Mouse (Mus musculus) MEL (cell line): ENCODE measurements around the gene Nfkbib. TPM values are rescaled to one million over a fixed set of nuclear protein-coding genes. Genes with fewer than 3 reads are reported as not detected.

Experiments used
- DNase-seq: peaks from one replicate; pipeline ENCODE4 v3.0.0; 2011; ENCODE audit warnings: low read depth, low spot score
- H3K27ac ChIP-seq: 2 replicates; pipeline ENCODE4 v1.5.1; 2012; ENCODE audit warnings: low read depth, mild to moderate bottlenecking, control low read depth, low read length, moderate library complexity; ENCODE audit not compliant: control insufficient read depth
- H3K27me3 ChIP-seq, 2 experiments: fragments of 150-350 bp in 1 of 2; sonication (generic) in 1 of 2; 2 replicates each; pipeline ENCODE4 v1.6.1; 2012; ENCODE audit warnings: low read length in 2 of 2, mild to moderate bottlenecking in 2 of 2, improper control_type of control experiment in 1 of 2, moderate library complexity in 1 of 2; ENCODE audit not compliant: insufficient read depth in 2 of 2, control insufficient read depth in 1 of 2
- H3K36me3 ChIP-seq, 2 experiments: 2 replicates each; pipeline ENCODE4 v1.6.1; 2012 to 2014; ENCODE audit warnings: low read length in 2 of 2, improper control_type of control experiment in 1 of 2, inconsistent platforms in 1 of 2, mild to moderate bottlenecking in 1 of 2; ENCODE audit not compliant: insufficient read depth in 2 of 2, control insufficient read depth in 1 of 2
- H3K4me1 ChIP-seq, 2 experiments: fragments of 150-350 bp in 1 of 2; sonication (generic) in 1 of 2; 2 replicates each; pipeline ENCODE4 v1.6.1; 2012; ENCODE audit warnings: low read length in 2 of 2, improper control_type of control experiment in 1 of 2, mild to moderate bottlenecking in 1 of 2; ENCODE audit not compliant: insufficient read depth in 2 of 2, control insufficient read depth in 1 of 2
- H3K4me3 ChIP-seq, 2 experiments: fragments of 150-350 bp in 1 of 2; sonication (generic) in 1 of 2; 2 replicates each; pipeline ENCODE4 v1.5.1; 2012; ENCODE audit warnings: low read depth in 2 of 2, low read length in 2 of 2, mild to moderate bottlenecking in 2 of 2, moderate library complexity in 2 of 2, control low read depth in 1 of 2, improper control_type of control experiment in 1 of 2; ENCODE audit not compliant: control insufficient read depth in 1 of 2, insufficient read depth in 1 of 2
- H3K79me2 ChIP-seq: 2 replicates; pipeline ENCODE4 v1.6.1; 2012; ENCODE audit warnings: mild to moderate bottlenecking, low read length, moderate library complexity; ENCODE audit not compliant: control insufficient read depth, poor library complexity, insufficient read depth
- H3K9ac ChIP-seq: 2 replicates; pipeline ENCODE4 v1.6.1; 2012; ENCODE audit warnings: low read depth, mild to moderate bottlenecking, control low read depth, low read length, moderate library complexity; ENCODE audit not compliant: control insufficient read depth, poor library complexity, severe bottlenecking
- H3K9me3 ChIP-seq: fragments of 150-350 bp; sonication (generic); replicated peaks from 2 replicates; pipeline ENCODE4 v1.6.1; 2012; ENCODE audit warnings: mild to moderate bottlenecking, low read length, improper control_type of control experiment, moderate library complexity; ENCODE audit not compliant: insufficient read depth
- BHLHE40 ChIP-seq: IDR thresholded peaks from 2 replicates; pipeline ENCODE4 v1.6.1; 2012; ENCODE audit warnings: low read depth, mild to moderate bottlenecking, inconsistent platforms, low read length, improper control_type of control experiment, borderline replicate concordance
- CHD1 ChIP-seq: IDR thresholded peaks from 2 replicates; pipeline ENCODE4 v1.6.1; 2012; ENCODE audit warnings: low read depth, mild to moderate bottlenecking, inconsistent platforms, low read length, improper control_type of control experiment
- CHD2 ChIP-seq: IDR thresholded peaks from 2 replicates; pipeline ENCODE4 v1.6.1; 2011; ENCODE audit warnings: low read length, improper control_type of control experiment
- CTCF ChIP-seq, 3 experiments: IDR thresholded peaks in 2 of 3; conservative IDR thresholded peaks in 1 of 3; 2 replicates each; pipeline ENCODE4 v1.5.1; 2011 to 2012; ENCODE audit warnings: low read length in 3 of 3, low read depth in 2 of 3, mild to moderate bottlenecking in 2 of 3, improper control_type of control experiment in 1 of 3, inconsistent platforms in 1 of 3, mixed read lengths in 1 of 3, moderate library complexity in 1 of 3; ENCODE audit not compliant: control insufficient read depth in 1 of 3, insufficient read depth in 1 of 3, poor library complexity in 1 of 3, severe bottlenecking in 1 of 3
- E2F4 ChIP-seq: IDR thresholded peaks from 2 replicates; pipeline ENCODE4 v1.6.1; 2011; ENCODE audit warnings: low read depth, low read length, improper control_type of control experiment, borderline replicate concordance
- EP300 ChIP-seq, 2 experiments: IDR thresholded peaks; 2 replicates each; pipeline ENCODE4 v1.6.1; 2011; ENCODE audit warnings: improper control_type of control experiment in 2 of 2, low read length in 2 of 2, low read depth in 1 of 2, mild to moderate bottlenecking in 1 of 2
- ETS1 ChIP-seq: IDR thresholded peaks from 2 replicates; pipeline ENCODE4 v1.6.1; 2012; ENCODE audit warnings: low read depth, mild to moderate bottlenecking, inconsistent platforms, low read length, improper control_type of control experiment, moderate library complexity
- GABPA ChIP-seq: IDR thresholded peaks from 2 replicates; pipeline ENCODE4 v1.6.1; 2012; ENCODE audit warnings: low read depth, mild to moderate bottlenecking, inconsistent platforms, low read length, improper control_type of control experiment, moderate library complexity
- GATA1 ChIP-seq: IDR thresholded peaks from 2 replicates; pipeline ENCODE4 v1.6.1; 2011; ENCODE audit warnings: low read depth, low read length, improper control_type of control experiment
- HCFC1 ChIP-seq: IDR thresholded peaks from 2 replicates; pipeline ENCODE4 v1.6.1; 2012; ENCODE audit warnings: low read depth, mild to moderate bottlenecking, inconsistent platforms, low read length, improper control_type of control experiment, moderate library complexity
- JUND ChIP-seq: IDR thresholded peaks from 2 replicates; pipeline ENCODE4 v1.6.1; 2011; ENCODE audit warnings: low read depth, mild to moderate bottlenecking, improper control_type of control experiment, low read length
- KAT2A ChIP-seq: conservative IDR thresholded peaks from 2 replicates; pipeline ENCODE4 v1.6.1; 2012; ENCODE audit warnings: low read depth, low read length, improper control_type of control experiment, inconsistent platforms
- MAFK ChIP-seq: IDR thresholded peaks from 2 replicates; pipeline ENCODE4 v1.6.1; 2011; ENCODE audit warnings: low read depth, mild to moderate bottlenecking, low read length, improper control_type of control experiment, borderline replicate concordance
- MAX ChIP-seq: IDR thresholded peaks from 2 replicates; pipeline ENCODE4 v1.6.1; 2011; ENCODE audit warnings: low read length, improper control_type of control experiment
- MAZ ChIP-seq: IDR thresholded peaks from 2 replicates; pipeline ENCODE4 v1.6.1; 2012; ENCODE audit warnings: low read depth, mild to moderate bottlenecking, inconsistent platforms, low read length, improper control_type of control experiment
- MEF2A ChIP-seq: IDR thresholded peaks from 2 replicates; pipeline ENCODE4 v1.6.1; 2014; ENCODE audit warnings: low read depth, mild to moderate bottlenecking, inconsistent platforms, low read length, improper control_type of control experiment; ENCODE audit not compliant: poor library complexity, insufficient replicate concordance, severe bottlenecking; ENCODE audit errors: extremely low read depth
- MXI1 ChIP-seq: IDR thresholded peaks from 2 replicates; pipeline ENCODE4 v1.6.1; 2011; ENCODE audit warnings: mild to moderate bottlenecking, low read depth, low read length, improper control_type of control experiment
- MYB ChIP-seq: IDR thresholded peaks from 2 replicates; pipeline ENCODE4 v1.6.1; 2011; ENCODE audit warnings: mild to moderate bottlenecking, low read depth, low read length, improper control_type of control experiment
- MYC ChIP-seq: IDR thresholded peaks from 2 replicates; pipeline ENCODE4 v1.6.1; 2011; ENCODE audit warnings: low read depth, mild to moderate bottlenecking, low read length, improper control_type of control experiment, moderate library complexity
- NELFE ChIP-seq: IDR thresholded peaks from 2 replicates; pipeline ENCODE4 v1.6.1; 2011; ENCODE audit warnings: low read depth, low read length, improper control_type of control experiment
- NRF1 ChIP-seq: IDR thresholded peaks from 2 replicates; pipeline ENCODE4 v1.6.1; 2014; ENCODE audit warnings: low read depth, mild to moderate bottlenecking, inconsistent platforms, low read length, improper control_type of control experiment, moderate library complexity; ENCODE audit not compliant: poor library complexity, insufficient read depth, severe bottlenecking
- POLR2A ChIP-seq, 2 experiments: IDR thresholded peaks; 2 replicates each; pipeline ENCODE4 v1.6.1; 2011 to 2012; ENCODE audit warnings: low read length in 2 of 2, mild to moderate bottlenecking in 2 of 2, control low read depth in 1 of 2, improper control_type of control experiment in 1 of 2, low read depth in 1 of 2, moderate library complexity in 1 of 2; ENCODE audit not compliant: control insufficient read depth in 1 of 2, insufficient read depth in 1 of 2, poor library complexity in 1 of 2
- POLR2AphosphoS2 ChIP-seq: IDR thresholded peaks from 2 replicates; pipeline ENCODE4 v1.6.1; 2011; ENCODE audit warnings: low read length, improper control_type of control experiment
- POLR2AphosphoS5 ChIP-seq: IDR thresholded peaks from 2 replicates; pipeline ENCODE4 v1.6.1; 2012; ENCODE audit warnings: low read depth, borderline replicate concordance, mild to moderate bottlenecking, inconsistent platforms, low read length, moderate library complexity, mixed read lengths
- RAD21 ChIP-seq: IDR thresholded peaks from 2 replicates; pipeline ENCODE4 v1.6.1; 2011; ENCODE audit warnings: mild to moderate bottlenecking, low read depth, low read length, improper control_type of control experiment
- RCOR1 ChIP-seq: IDR thresholded peaks from 2 replicates; pipeline ENCODE4 v1.6.1; 2012; ENCODE audit warnings: low read depth, mild to moderate bottlenecking, inconsistent platforms, low read length, improper control_type of control experiment
- SIN3A ChIP-seq: IDR thresholded peaks from 2 replicates; pipeline ENCODE4 v1.6.1; 2012; ENCODE audit warnings: low read length, improper control_type of control experiment, inconsistent platforms
- SMC3 ChIP-seq: IDR thresholded peaks from 2 replicates; pipeline ENCODE4 v1.6.1; 2011; ENCODE audit warnings: low read depth, low read length, improper control_type of control experiment
- TAL1 ChIP-seq: IDR thresholded peaks from 2 replicates; pipeline ENCODE4 v1.6.1; 2012; ENCODE audit warnings: mild to moderate bottlenecking, inconsistent platforms, low read length, moderate library complexity, mixed read lengths
- TBP ChIP-seq: IDR thresholded peaks from 2 replicates; pipeline ENCODE4 v1.8.0; 2011; ENCODE audit warnings: low read depth, low read length, improper control_type of control experiment
- TCF12 ChIP-seq: IDR thresholded peaks from 2 replicates; pipeline ENCODE4 v1.6.1; 2014; ENCODE audit warnings: low read depth, mild to moderate bottlenecking, inconsistent platforms, low read length, improper control_type of control experiment, moderate library complexity
- UBTF ChIP-seq: IDR thresholded peaks from 2 replicates; pipeline ENCODE4 v1.6.1; 2012; ENCODE audit warnings: low read depth, mild to moderate bottlenecking, inconsistent platforms, low read length, improper control_type of control experiment, moderate library complexity, borderline replicate concordance; ENCODE audit not compliant: insufficient read depth
- USF1 ChIP-seq: IDR thresholded peaks from 2 replicates; pipeline ENCODE4 v1.6.1; 2014; ENCODE audit warnings: low read depth, mild to moderate bottlenecking, inconsistent platforms, low read length, improper control_type of control experiment, moderate library complexity
- ZC3H11A ChIP-seq: IDR thresholded peaks from 2 replicates; pipeline ENCODE4 v1.6.1; 2012; ENCODE audit warnings: low read depth, mild to moderate bottlenecking, inconsistent platforms, low read length, improper control_type of control experiment
- ZMIZ1 ChIP-seq: IDR thresholded peaks from 2 replicates; pipeline ENCODE4 v1.6.1; 2012; ENCODE audit warnings: low read depth, mild to moderate bottlenecking, inconsistent platforms, low read length, improper control_type of control experiment, moderate library complexity
- ZNF384 ChIP-seq: IDR thresholded peaks from 2 replicates; pipeline ENCODE4 v1.6.1; 2012; ENCODE audit warnings: low read depth, mild to moderate bottlenecking, inconsistent platforms, low read length, improper control_type of control experiment
- polyA plus RNA-seq, 2 experiments: library from polyadenylated mRNA; stranded (reverse) in 1 of 2; unstranded in 1 of 2; fragments of >175 nt in 1 of 2; fragments of >200 nt in 1 of 2; gene quantifications; 2 replicates each; pipeline versions ENCODE4 v1.2.1 to v1.2.4; 2012; ENCODE audit warnings: low replicate concordance in 2 of 2, low read depth in 1 of 2; ENCODE audit not compliant: insufficient read length in 2 of 2, insufficient read depth in 1 of 2, missing spikeins in 1 of 2
- total RNA-seq: library from RNA; depleted of rRNA; stranded (reverse); fragments of 300-350 nt; gene quantifications from 2 replicates; pipeline ENCODE4 v1.2.3, GENCODE M21; 2012

The Nfkbib gene
- total and polyA plus RNA-seq, 3 experiments, result 32.9 to 52.7 TPM; not detected in 1

GRCm38 (mm10) chr7:28770309-28770708, 3.0 kb upstream of the Nfkbib start:
- H3K27ac ChIP-seq, result peak overlapping the region; percentile 95
- DNase-seq, result no peak

DNA sequence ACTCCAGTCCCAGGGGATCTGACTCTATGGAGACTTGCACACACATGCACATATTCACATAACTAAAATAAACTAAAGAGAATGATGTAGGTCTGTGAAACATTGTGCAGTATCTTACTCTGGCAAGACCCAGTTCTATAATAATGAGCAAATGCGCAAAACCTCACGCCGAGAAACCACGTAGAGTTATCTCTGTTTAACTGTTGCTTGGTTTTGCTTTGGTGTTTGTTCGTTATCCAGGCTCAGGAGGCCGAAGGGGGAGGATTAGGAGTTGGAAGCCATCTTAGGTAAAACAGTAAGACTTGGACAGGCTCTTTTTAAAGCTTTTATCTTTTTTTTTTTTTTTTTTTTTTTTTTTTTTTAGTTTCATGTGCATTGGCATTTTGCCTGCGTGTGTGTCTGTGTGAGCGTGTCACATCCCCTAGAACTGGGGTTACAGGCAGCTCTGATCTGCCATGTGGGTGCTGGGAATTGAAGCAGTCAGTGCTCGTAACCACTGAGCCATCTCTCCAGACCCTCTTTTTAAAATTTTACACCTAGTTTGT, 2.2 kb upstream of the Nfkbib start:
- peak; percentile 81 for DNase-seq
- H3K4me1 ChIP-seq, result peaks cover 27 to 46% of the 10 kb centered on the region in 2 experiments
- no peaks in the 10 kb centered on the region for H3K9me3 ChIP-seq
- peaks cover 20% of the 10 kb centered on the region for H3K79me2 ChIP-seq
- no peaks in the 10 kb centered on the region for H3K27me3 ChIP-seq
- H3K9ac ChIP-seq, result peak overlapping the region; percentile 57
- peak overlapping the region; percentile 95 for H3K27ac ChIP-seq
- H3K36me3 ChIP-seq, result peaks cover 1 to 32% of the 10 kb centered on the region in 2 experiments; a peak in 3 of 4 replicates
- peak overlapping the region; percentile 8 to 33; a peak in 3 of 4 replicates for H3K4me3 ChIP-seq
- TF ChIP-seq MYC (peak; percentile 57; the same call in 1 of the 2 replicates), JUND (no peak), GABPA (no peak), RAD21 (no peak), NRF1 (no peak), UBTF (no peak), E2F4 (no peak), ZMIZ1 (no peak), CHD2 (no peak), POLR2AphosphoS2 (no peak), MAX (peak; percentile 0; the same call in 1 of the 2 replicates), ZC3H11A (no peak), SIN3A (peak; percentile 65), SMC3 (no peak), RCOR1 (no peak; the same call in 1 of the 2 replicates), MXI1 (no peak; the same call in 1 of the 2 replicates), ZNF384 (peak; percentile 92), MAFK (no peak), USF1 (no peak), HCFC1 (no peak)

More at GRCm38 (mm10) chr7:28770309-28770708, 3.0 kb upstream of the Nfkbib start:
- Histone ChIP-seq H3K79me2 (peaks cover 18% of the 10 kb centered on the region), H3K36me3 (peaks cover 1 to 32% of the 10 kb centered on the region in 2 experiments; a peak in 3 of 4 replicates), H3K4me3 (no peak overlapping the region), H3K9ac (peak overlapping the region; percentile 57), H3K27me3 (no peaks in the 10 kb centered on the region), H3K4me1 (peaks cover 27 to 39% of the 10 kb centered on the region in 2 experiments), H3K9me3 (no peaks in the 10 kb centered on the region)
- TF ChIP-seq MAZ (no peak), CHD2 (no peak), CHD1 (no peak), EP300 (IDR thresholded peaks at IDR 0.05; ENCODE audit: low read depth in 1 of 2, low read length in 2 of 2) (peak in 1 of 2 experiments; percentile 24; a peak in 1 of 4 replicates), RAD21 (no peak), NELFE (no peak), NRF1 (0 out of 2 replicates have a peak, but pooled peaks have one; percentile 5), USF1 (no peak), E2F4 (no peak), POLR2A (IDR thresholded peaks at IDR 0.05; ENCODE audit: control insufficient read depth in 1 of 2, insufficient read depth in 1 of 2, low read depth in 1 of 2, low read length in 2 of 2, poor library complexity in 1 of 2) (no peak), MAX (no peak), MXI1 (no peak; the same call in 1 of the 2 replicates), TCF12 (peak; percentile 24; the same call in 1 of the 2 replicates), JUND (no peak), SIN3A (no peak), TAL1 (peak; percentile 33; the same call in 1 of the 2 replicates), BHLHE40 (no peak), RCOR1 (no peak), GATA1 (0 out of 2 replicates have a peak, but pooled peaks have one; percentile 11), POLR2AphosphoS2 (no peak), GABPA (no peak), CTCF (IDR thresholded peaks at IDR 0.05 in 2 of 3, conservative IDR thresholded peaks at IDR 0.05 in 1 of 3; ENCODE audit: control insufficient read depth in 1 of 3, insufficient read depth in 1 of 3, low read depth in 2 of 3, low read length in 3 of 3, poor library complexity in 1 of 3, severe bottlenecking in 1 of 3) (no peak), SMC3 (no peak), POLR2AphosphoS5 (no peak), TBP (no peak), MYB (no peak), MEF2A (no peak), ETS1 (no peak), KAT2A (no peak)
